In genomic region chrX:75796583-75796982, GRCm38 (mm10) we compare ENCODE assay signal across 10 mouse cellular contexts.
DNase-seq lines count a peak whose midpoint lies in the region; ATAC-seq and TF ChIP-seq lines count a peak whose summit lies in the region.
"Had no signal": no experiment of that assay in that cellular context is flagged by ENCODE, and none has a peak within 500 bp of the region (broad histone marks: within the 10 kb centered on the region; RNA-seq: fewer than 3 reads in every experiment).

No protein-coding gene starts in this region.

- H3K9me3 ChIP-seq in forebrain, postnatal 0 days (ENCODE audit: low read length) = no peaks in the 10 kb centered on the region
- peaks cover 4% of the 10 kb centered on the region; the same call in 1 of the 2 replicates for H3K9me3 ChIP-seq in forebrain, embryonic 10.5 days
- no peaks in the 10 kb centered on the region for H3K9me3 ChIP-seq in midbrain, embryonic 14.5 days (ENCODE audit: control insufficient read depth, low read length)
- H3K9me3 ChIP-seq in midbrain, embryonic 16.5 days (replicated peaks; ENCODE audit: control insufficient read depth, low read length, poor library complexity, severe bottlenecking) = no peaks in the 10 kb centered on the region; the same call in 1 of the 2 replicates
- H3K9me3 ChIP-seq: stomach, embryonic 15.5 days had no signal

- H3K4me2 ChIP-seq in forebrain, postnatal 0 days (ENCODE audit: low read depth) = no peak overlapping the region
- no peak overlapping the region for H3K4me2 ChIP-seq in midbrain, embryonic 14.5 days (ENCODE audit: low read length)
- no peak overlapping the region for H3K4me2 ChIP-seq in midbrain, embryonic 16.5 days (ENCODE audit: low read length)
- H3K4me2 ChIP-seq: stomach, embryonic 15.5 days had no signal

- H3K36me3 ChIP-seq in forebrain, postnatal 0 days (ENCODE audit: insufficient read depth) = no peaks in the 10 kb centered on the region
- H3K36me3 ChIP-seq in forebrain, embryonic 10.5 days (replicated peaks) = peaks cover 35% of the 10 kb centered on the region
- H3K36me3 ChIP-seq in midbrain, embryonic 14.5 days (ENCODE audit: control insufficient read depth, insufficient read depth, low read length) = no peaks in the 10 kb centered on the region
- no peaks in the 10 kb centered on the region for H3K36me3 ChIP-seq in midbrain, embryonic 16.5 days (ENCODE audit: control insufficient read depth, insufficient read depth, low read length)
- H3K36me3 ChIP-seq: G1E; stomach, embryonic 15.5 days had no signal

- H3K9ac ChIP-seq in forebrain, postnatal 0 days = no peak overlapping the region
- H3K9ac ChIP-seq in midbrain, embryonic 14.5 days (replicated peaks; ENCODE audit: low read length) = no peak overlapping the region
- no peak overlapping the region for H3K9ac ChIP-seq in midbrain, embryonic 16.5 days (ENCODE audit: low read depth, low read length)
- H3K9ac ChIP-seq: stomach, embryonic 15.5 days had no signal

- ATAC-seq in forebrain, postnatal 0 days = no peak
- ATAC-seq in midbrain, embryonic 14.5 days (ENCODE audit: low FRiP score, low TSS enrichment) = no peak
- ATAC-seq in midbrain, embryonic 16.5 days = no peak

- TF ChIP-seq CTCF in forebrain, postnatal 0 days (IDR thresholded peaks at IDR 0.05; ENCODE audit: low read depth) = peak; percentile 72

- H3K4me3 ChIP-seq in forebrain, postnatal 0 days (ENCODE audit: low read depth, low read length) = no peak overlapping the region
- no peak overlapping the region for H3K4me3 ChIP-seq in forebrain, embryonic 10.5 days
- no peak overlapping the region for H3K4me3 ChIP-seq in midbrain, embryonic 14.5 days (replicated peaks; ENCODE audit: low read depth, low read length)
- H3K4me3 ChIP-seq in midbrain, embryonic 16.5 days (ENCODE audit: low read depth, low read length) = no peak overlapping the region
- H3K4me3 ChIP-seq: stomach, embryonic 15.5 days had no signal

- H3K4me1 ChIP-seq in forebrain, postnatal 0 days (ENCODE audit: insufficient read depth) = no peaks in the 10 kb centered on the region
- no peaks in the 10 kb centered on the region for H3K4me1 ChIP-seq in forebrain, embryonic 10.5 days
- H3K4me1 ChIP-seq in midbrain, embryonic 14.5 days (ENCODE audit: control insufficient read depth, insufficient read depth, low read length) = no peaks in the 10 kb centered on the region
- no peaks in the 10 kb centered on the region for H3K4me1 ChIP-seq in midbrain, embryonic 16.5 days (ENCODE audit: control insufficient read depth, insufficient read depth, low read length)
- H3K4me1 ChIP-seq: stomach, embryonic 15.5 days had no signal

- 26% methylated on average over 4 of the region's 4 CpGs for WGBS in forebrain, postnatal 0 days
- WGBS in forebrain, embryonic 10.5 days = 41% methylated on average over 4 of the region's 4 CpGs
- 34% methylated on average over 4 of the region's 4 CpGs for WGBS in midbrain, embryonic 14.5 days
- 27% methylated on average over 4 of the region's 4 CpGs for WGBS in midbrain, embryonic 16.5 days

- DNase-seq in forebrain, postnatal 0 days = peak; percentile 82
- DNase-seq in forebrain, embryonic 10.5 days (ENCODE audit: extremely low spot score, low spot score) = no peak
- peak; percentile 82 for DNase-seq in midbrain, embryonic 14.5 days
- peak; percentile 18 for DNase-seq in c-Kit-positive CD71-negative TER-119-negative erythroid progenitor cells, embryonic 14.5 days (ENCODE audit: low read depth)
- DNase-seq in kidney, postnatal 4 days = peak; percentile 2 to 9
- peak; percentile 10 for DNase-seq in right cerebral cortex, postnatal 14 days
- DNase-seq in gastrocnemius, postnatal 25 days = no peak

- H3K27me3 ChIP-seq in forebrain, postnatal 0 days (ENCODE audit: insufficient read depth, low read length) = no peaks in the 10 kb centered on the region
- H3K27me3 ChIP-seq in forebrain, embryonic 10.5 days (ENCODE audit: poor library complexity, severe bottlenecking) = no peaks in the 10 kb centered on the region
- H3K27me3 ChIP-seq in midbrain, embryonic 14.5 days (ENCODE audit: control insufficient read depth, insufficient read depth, low read length) = no peaks in the 10 kb centered on the region
- H3K27me3 ChIP-seq in midbrain, embryonic 16.5 days (ENCODE audit: control insufficient read depth, insufficient read depth, low read depth, low read length) = no peaks in the 10 kb centered on the region
- H3K27me3 ChIP-seq: stomach, embryonic 15.5 days had no signal

- H3K27ac ChIP-seq in forebrain, postnatal 0 days (ENCODE audit: low read depth, low read length) = no peak overlapping the region
- no peak overlapping the region for H3K27ac ChIP-seq in forebrain, embryonic 10.5 days
- H3K27ac ChIP-seq in midbrain, embryonic 14.5 days (replicated peaks; ENCODE audit: low read depth, low read length) = no peak overlapping the region
- H3K27ac ChIP-seq in midbrain, embryonic 16.5 days (ENCODE audit: low read length) = no peak overlapping the region
- H3K27ac ChIP-seq: stomach, embryonic 15.5 days had no signal

Comparison
In these comparisons a context has a peak if more than half of its experiments do, and no peak if none do; other contexts are left out.
1. DNase-seq: peak in forebrain, postnatal 0 days (single experiment), midbrain, embryonic 14.5 days (single experiment), c-Kit-positive CD71-negative TER-119-negative erythroid progenitor cells, embryonic 14.5 days (single experiment), kidney, postnatal 4 days (2 of 2) and right cerebral cortex, postnatal 14 days (single experiment); none in forebrain, embryonic 10.5 days (single experiment) and gastrocnemius, postnatal 25 days (single experiment).